Mouse (Mus musculus) ovary, postnatal 36 days (tissue): ENCODE results near the gene Slc41a3.

ENCODE experiments used
- DNase-seq: peaks from one replicate; pipeline ENCODE4 v3.0.0; 2022; ENCODE audit warnings: low spot score, mixed read lengths

Gene Slc41a3

GRCm38 (mm10) chr6:90683831-90684532 lies 79.5 kb downstream of the Slc41a3 start:
- DNase-seq = no peak

GRCm38 (mm10) chr6:90686812-90687211 lies 82.3 kb downstream of the Slc41a3 start:
- DNase-seq = no peak

GRCm38 (mm10) chr6:90688003-90688402 lies 83.5 kb downstream of the Slc41a3 start:
- no peak for DNase-seq

GRCm38 (mm10) chr6:90688742-90689141 lies 84.2 kb downstream of the Slc41a3 start:
- DNase-seq = no peak

- no peak for DNase-seq
Measured at GRCm38 (mm10) chr6:90689500-90689899, 85.0 kb downstream of the Slc41a3 start.

- DNase-seq = no peak
Measured at GRCm38 (mm10) chr6:90691935-90692334, 87.4 kb downstream of the Slc41a3 start.

GRCm38 (mm10) chr6:90692404-90692803 lies 87.9 kb downstream of the Slc41a3 start:
- DNase-seq = no peak

GRCm38 (mm10) chr6:90695754-90696153 lies 91.2 kb downstream of the Slc41a3 start:
- DNase-seq = no peak
